Mouse (Mus musculus) neural tube, embryonic 13.5 days (tissue): ENCODE measurements around the gene Itgb5. TPM values are rescaled to one million over a fixed set of nuclear protein-coding genes. Genes with fewer than 3 reads are reported as not detected.
A peak's percentile ranks its signal among the peaks of the same experiment; 100 is the strongest.

Experiments
- ATAC-seq: fragments of 200-750 bp; cut with Nextera tagmentation; 2 replicates; pipeline ENCODE4 v1.8.0; 2017; ENCODE audit warnings: low read depth, mild to moderate bottlenecking, moderate TSS enrichment, moderate library complexity
- H3K27ac ChIP-seq: fragments of 300-500 bp; sonication (generic); replicated peaks from 2 replicates; pipeline ENCODE4 v1.5.1; 2015; ENCODE audit warnings: moderate library complexity, mild to moderate bottlenecking, inconsistent platforms
- H3K27me3 ChIP-seq: fragments of 300-500 bp; sonication (generic); 2 replicates; pipeline ENCODE4 v1.6.1; 2015; ENCODE audit warnings: mild to moderate bottlenecking, inconsistent platforms
- H3K36me3 ChIP-seq: fragments of 300-500 bp; sonication (generic); 2 replicates; pipeline ENCODE4 v1.6.1; 2015; ENCODE audit warnings: mild to moderate bottlenecking, inconsistent platforms
- H3K4me1 ChIP-seq: fragments of 300-500 bp; sonication (generic); replicated peaks from 2 replicates; pipeline ENCODE4 v1.6.1; 2015; ENCODE audit warnings: inconsistent platforms
- H3K4me2 ChIP-seq: fragments of 300-500 bp; sonication (generic); 2 replicates; pipeline ENCODE4 v1.6.1; 2015; ENCODE audit warnings: inconsistent platforms, mild to moderate bottlenecking, moderate library complexity
- H3K4me3 ChIP-seq: fragments of 300-500 bp; sonication (generic); 2 replicates; pipeline ENCODE4 v1.5.1; 2015; ENCODE audit warnings: mild to moderate bottlenecking, inconsistent platforms
- H3K9ac ChIP-seq: fragments of 300-500 bp; sonication (generic); 2 replicates; pipeline ENCODE4 v1.6.1; 2015; ENCODE audit warnings: moderate library complexity, mild to moderate bottlenecking, inconsistent platforms
- H3K9me3 ChIP-seq: fragments of 300-500 bp; sonication (generic); 2 replicates; pipeline ENCODE4 v1.6.1; 2016; ENCODE audit warnings: inconsistent platforms
- WGBS: fragments of 180-500 bp; shearing (Covaris S2); methylation state at CpG from one replicate; pipeline ENCODE4 v1.1.7; 2015; 5-methylcytosine and 5-hydroxymethylcytosine counted together
- polyA plus RNA-seq: library from polyadenylated mRNA; unstranded; fragments of >200 nt; fragmentation: Nextera tagmentation; extraction: Ambion mirVana; gene quantifications from 2 replicates; pipeline ENCODE4 v1.2.1, GENCODE M21; 2015

The Itgb5 gene
- polyA plus RNA-seq, 1 experiment from 2014 or later: 21.1 TPM

GRCm38 (mm10) chr16:33883046-33883975 lies 53.8 kb downstream of the Itgb5 start:
- H3K4me2 ChIP-seq: no peak overlapping the region
- no peak overlapping the region for H3K9ac ChIP-seq
- peak overlapping the region; percentile 40; the same call in 1 of the 2 replicates for H3K27ac ChIP-seq
- 67% methylated on average over 16 of the region's 16 CpGs for WGBS
- no peaks in the 10 kb centered on the region for H3K27me3 ChIP-seq
- H3K4me3 ChIP-seq: no peak overlapping the region
- H3K9me3 ChIP-seq: no peaks in the 10 kb centered on the region
- H3K36me3 ChIP-seq: no peaks in the 10 kb centered on the region
- H3K4me1 ChIP-seq: peaks cover 19% of the 10 kb centered on the region
- 0 out of 2 replicates have a peak, but pooled peaks have one; percentile 50 for ATAC-seq

- ATAC-seq: no peak
- Histone ChIP-seq H3K27me3 (no peaks in the 10 kb centered on the region), H3K9ac (no peak overlapping the region), H3K4me2 (no peak overlapping the region), H3K4me1 (peaks cover 19% of the 10 kb centered on the region), H3K36me3 (no peaks in the 10 kb centered on the region), H3K9me3 (no peaks in the 10 kb centered on the region), H3K4me3 (no peak overlapping the region), H3K27ac (peak overlapping the region; percentile 40; the same call in 1 of the 2 replicates)
- 76% methylated on average over 5 of the region's 5 CpGs for whole genome bisulfite sequencing
These were observed 54.7 kb downstream of the Itgb5 start for GRCm38 (mm10) chr16:33884201-33884600.

- WGBS: 85% methylated on average over 11 of the region's 11 CpGs
- no peak overlapping the region for H3K9ac ChIP-seq
- no peaks in the 10 kb centered on the region for H3K27me3 ChIP-seq
- no peak for ATAC-seq
- peaks cover 23% of the 10 kb centered on the region for H3K4me1 ChIP-seq
- H3K4me2 ChIP-seq: no peak overlapping the region
- no peaks in the 10 kb centered on the region for H3K36me3 ChIP-seq
- no peak overlapping the region for H3K4me3 ChIP-seq
- no peak overlapping the region for H3K27ac ChIP-seq
- no peaks in the 10 kb centered on the region for H3K9me3 ChIP-seq
These were observed 55.6 kb downstream of the Itgb5 start for GRCm38 (mm10) chr16:33885021-33885471.

- no peak for ATAC-seq
- H3K9me3 ChIP-seq: no peaks in the 10 kb centered on the region
- no peak overlapping the region for H3K4me3 ChIP-seq
- H3K4me2 ChIP-seq: no peak overlapping the region
- H3K4me1 ChIP-seq: peaks cover 26% of the 10 kb centered on the region
- H3K9ac ChIP-seq: no peak overlapping the region
- 91% methylated on average over 14 of the region's 14 CpGs for WGBS
- no peaks in the 10 kb centered on the region for H3K36me3 ChIP-seq
- no peak overlapping the region for H3K27ac ChIP-seq
- no peaks in the 10 kb centered on the region for H3K27me3 ChIP-seq
These were observed 56.3 kb downstream of the Itgb5 start for GRCm38 (mm10) chr16:33885671-33886328.

GRCm38 (mm10) chr16:33886665-33887064 lies 57.2 kb downstream of the Itgb5 start:
- Histone ChIP-seq H3K27ac (no peak overlapping the region), H3K4me1 (peaks cover 35% of the 10 kb centered on the region), H3K36me3 (no peaks in the 10 kb centered on the region), H3K9me3 (no peaks in the 10 kb centered on the region), H3K27me3 (no peaks in the 10 kb centered on the region), H3K4me2 (no peak overlapping the region), H3K4me3 (no peak overlapping the region), H3K9ac (no peak overlapping the region)
- 57% methylated on average over 6 of the region's 6 CpGs for WGBS
- no peak for ATAC-seq

- Histone ChIP-seq H3K27ac (no peak overlapping the region), H3K4me3 (no peak overlapping the region), H3K9me3 (no peaks in the 10 kb centered on the region), H3K36me3 (no peaks in the 10 kb centered on the region), H3K9ac (no peak overlapping the region), H3K27me3 (no peaks in the 10 kb centered on the region), H3K4me1 (peaks cover 45% of the 10 kb centered on the region), H3K4me2 (no peak overlapping the region)
- ATAC-seq: no peak
- 89% methylated on average over 2 of the region's 2 CpGs for WGBS
These were observed 58.5 kb downstream of the Itgb5 start for GRCm38 (mm10) chr16:33887981-33888380.

GRCm38 (mm10) chr16:33889000-33889607 lies 59.6 kb downstream of the Itgb5 start:
- no peaks in the 10 kb centered on the region for H3K27me3 ChIP-seq
- no peak overlapping the region for H3K9ac ChIP-seq
- no peaks in the 10 kb centered on the region for H3K9me3 ChIP-seq
- H3K27ac ChIP-seq: no peak overlapping the region
- H3K4me1 ChIP-seq: peaks cover 34% of the 10 kb centered on the region
- H3K4me3 ChIP-seq: no peak overlapping the region
- no peak overlapping the region for H3K4me2 ChIP-seq
- ATAC-seq: no peak
- no peaks in the 10 kb centered on the region for H3K36me3 ChIP-seq
- 72% methylated on average over 13 of the region's 13 CpGs for WGBS

- peak; percentile 20; the same call in 1 of the 2 replicates for ATAC-seq
- H3K27ac ChIP-seq: no peak overlapping the region
- H3K36me3 ChIP-seq: no peaks in the 10 kb centered on the region
- WGBS: 75% methylated on average over 8 of the region's 8 CpGs
- no peaks in the 10 kb centered on the region for H3K27me3 ChIP-seq
- H3K9ac ChIP-seq: no peak overlapping the region
- H3K4me1 ChIP-seq: peaks cover 29% of the 10 kb centered on the region
- H3K4me3 ChIP-seq: no peak overlapping the region
- no peaks in the 10 kb centered on the region for H3K9me3 ChIP-seq
- H3K4me2 ChIP-seq: no peak overlapping the region
These were observed 61.6 kb downstream of the Itgb5 start for GRCm38 (mm10) chr16:33891099-33891498.

GRCm38 (mm10) chr16:33891561-33892281 lies 62.3 kb downstream of the Itgb5 start:
- Histone ChIP-seq H3K4me2 (peak overlapping the region; percentile 24), H3K4me1 (peaks cover 29% of the 10 kb centered on the region), H3K9me3 (no peaks in the 10 kb centered on the region), H3K27ac (peak overlapping the region; percentile 28; the same call in 1 of the 2 replicates), H3K36me3 (no peaks in the 10 kb centered on the region), H3K9ac (no peak overlapping the region), H3K27me3 (no peaks in the 10 kb centered on the region), H3K4me3 (no peak overlapping the region)
- WGBS: 48% methylated on average over 14 of the region's 14 CpGs
- ATAC-seq: peak; percentile 56

- Histone ChIP-seq H3K27me3 (no peaks in the 10 kb centered on the region), H3K9ac (no peak overlapping the region), H3K4me1 (peaks cover 29% of the 10 kb centered on the region), H3K9me3 (no peaks in the 10 kb centered on the region), H3K27ac (no peak overlapping the region), H3K4me2 (no peak overlapping the region), H3K4me3 (no peak overlapping the region), H3K36me3 (no peaks in the 10 kb centered on the region)
- WGBS: 69% methylated on average over 6 of the region's 6 CpGs
- ATAC-seq: no peak
These were observed 63.1 kb downstream of the Itgb5 start for GRCm38 (mm10) chr16:33892539-33892938.

- no peak overlapping the region for H3K4me2 ChIP-seq
- H3K36me3 ChIP-seq: no peaks in the 10 kb centered on the region
- H3K27me3 ChIP-seq: no peaks in the 10 kb centered on the region
- 86% methylated on average over 4 of the region's 4 CpGs for WGBS
- no peak overlapping the region for H3K27ac ChIP-seq
- no peaks in the 10 kb centered on the region for H3K9me3 ChIP-seq
- ATAC-seq: no peak
- peaks cover 29% of the 10 kb centered on the region for H3K4me1 ChIP-seq
- no peak overlapping the region for H3K4me3 ChIP-seq
- H3K9ac ChIP-seq: no peak overlapping the region
These were observed 64.3 kb downstream of the Itgb5 start for GRCm38 (mm10) chr16:33893796-33894195.
